Mouse (Mus musculus) lung, postnatal 0 days (tissue): ENCODE data around the gene Ifnk. TPM values are rescaled to one million over a fixed set of nuclear protein-coding genes. Genes with fewer than 3 reads are reported as not detected.

Experiments used
- ATAC-seq: fragments of 200-750 bp; cut with Nextera tagmentation; 2 replicates; pipeline ENCODE4 v1.8.0; 2017; ENCODE audit warnings: moderate library complexity
- DNase-seq: peaks from one replicate; pipeline ENCODE4 v3.0.0-alpha.2; 2016; ENCODE audit warnings: low spot score
- H3K27ac ChIP-seq: fragments of 300-500 bp; sonication (generic); 2 replicates; pipeline ENCODE4 v1.5.1; 2014; ENCODE audit warnings: antibody characterized with exemption, mild to moderate bottlenecking, low read length, mixed read lengths
- H3K27me3 ChIP-seq: fragments of 300-500 bp; sonication (generic); replicated peaks from 2 replicates; pipeline ENCODE4 v1.6.1; 2014; ENCODE audit warnings: low read length, mixed read lengths; ENCODE audit not compliant: insufficient read depth
- H3K36me3 ChIP-seq: fragments of 300-500 bp; sonication (generic); 2 replicates; pipeline ENCODE4 v1.6.1; 2014; ENCODE audit warnings: low read length, mixed read lengths; ENCODE audit not compliant: insufficient read depth
- H3K4me1 ChIP-seq: fragments of 300-500 bp; sonication (generic); 2 replicates; pipeline ENCODE4 v1.6.1; 2014; ENCODE audit warnings: antibody characterized with exemption, low read depth, low read length, mixed read lengths; ENCODE audit not compliant: insufficient read depth
- H3K4me2 ChIP-seq: fragments of 300-500 bp; sonication (generic); replicated peaks from 2 replicates; pipeline ENCODE4 v1.6.1; 2014; ENCODE audit warnings: low read depth, mild to moderate bottlenecking, low read length, moderate library complexity, mixed read lengths
- H3K4me3 ChIP-seq: fragments of 300-500 bp; sonication (generic); 2 replicates; pipeline ENCODE4 v1.5.1; 2014; ENCODE audit warnings: low read depth, low read length
- H3K9ac ChIP-seq: fragments of 300-500 bp; sonication (generic); replicated peaks from 2 replicates; pipeline ENCODE4 v1.6.1; 2014; ENCODE audit warnings: low read depth, mild to moderate bottlenecking
- H3K9me3 ChIP-seq: fragments of 300-500 bp; sonication (generic); 2 replicates; pipeline ENCODE4 v1.6.1; 2016; ENCODE audit warnings: low read length, mixed read lengths
- CTCF ChIP-seq: IDR thresholded peaks from 2 replicates; pipeline ENCODE4 v1.5.1; 2016; ENCODE audit warnings: antibody characterized with exemption, mild to moderate bottlenecking
- EP300 ChIP-seq: IDR thresholded peaks from 2 replicates; pipeline ENCODE4 v1.6.1; 2016; ENCODE audit warnings: antibody characterized with exemption, mild to moderate bottlenecking, control low read depth
- WGBS: fragments of 180-500 bp; shearing (Covaris S2); extraction: QIAGEN DNeasy Blood & Tissue Kit; methylation state at CpG from one replicate; pipeline ENCODE4 v1.1.7; 2014; 5-methylcytosine and 5-hydroxymethylcytosine counted together
- polyA plus RNA-seq: library from polyadenylated mRNA; unstranded; fragments of >200 nt; fragmentation: Nextera tagmentation; extraction: Ambion mirVana; gene quantifications from 2 replicates; pipeline ENCODE4 v1.2.1, GENCODE M21; 2015

The Ifnk gene
- 0.16 and 0.18 TPM in 2 replicates for polyA plus RNA-seq

DNA sequence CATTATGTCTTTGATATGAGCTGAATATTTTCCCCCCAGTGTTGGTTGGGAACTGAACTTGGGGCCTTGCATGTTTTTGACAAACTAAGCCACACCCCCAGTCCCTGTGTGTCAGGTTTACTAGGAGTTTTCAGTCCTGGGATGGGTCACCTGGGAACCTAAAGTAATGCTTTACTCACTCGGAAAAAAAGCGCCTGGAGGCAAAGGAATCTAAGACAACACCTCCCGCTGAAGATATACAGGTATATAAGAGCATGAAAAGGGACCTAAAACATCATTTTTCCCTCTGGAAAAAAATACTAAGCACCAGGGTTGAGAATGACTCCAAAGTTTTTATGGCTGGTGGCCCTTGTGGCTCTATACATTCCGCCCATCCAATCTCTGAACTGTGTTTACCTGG, at the start of gene Ifnk:
Gene Ifnk (plus strand): TSS at position 301 of the 400 bp plus-strand sequence.
- ATAC-seq: no peak
- no peak for DNase-seq
- Histone ChIP-seq H3K4me1 (no peaks in the 10 kb centered on the region), H3K9me3 (no peaks in the 10 kb centered on the region), H3K27ac (no peak within 1 kb of the TSS), H3K27me3 (no peaks in the 10 kb centered on the region), H3K4me3 (no peak within 1 kb of the TSS), H3K36me3 (no peaks in the 10 kb centered on the region), H3K9ac (no peak within 1 kb of the TSS), H3K4me2 (no peak within 1 kb of the TSS)
- TF ChIP-seq EP300: no peak
- 80% methylated on average over 4 of the region's 4 CpGs for WGBS

DNA sequence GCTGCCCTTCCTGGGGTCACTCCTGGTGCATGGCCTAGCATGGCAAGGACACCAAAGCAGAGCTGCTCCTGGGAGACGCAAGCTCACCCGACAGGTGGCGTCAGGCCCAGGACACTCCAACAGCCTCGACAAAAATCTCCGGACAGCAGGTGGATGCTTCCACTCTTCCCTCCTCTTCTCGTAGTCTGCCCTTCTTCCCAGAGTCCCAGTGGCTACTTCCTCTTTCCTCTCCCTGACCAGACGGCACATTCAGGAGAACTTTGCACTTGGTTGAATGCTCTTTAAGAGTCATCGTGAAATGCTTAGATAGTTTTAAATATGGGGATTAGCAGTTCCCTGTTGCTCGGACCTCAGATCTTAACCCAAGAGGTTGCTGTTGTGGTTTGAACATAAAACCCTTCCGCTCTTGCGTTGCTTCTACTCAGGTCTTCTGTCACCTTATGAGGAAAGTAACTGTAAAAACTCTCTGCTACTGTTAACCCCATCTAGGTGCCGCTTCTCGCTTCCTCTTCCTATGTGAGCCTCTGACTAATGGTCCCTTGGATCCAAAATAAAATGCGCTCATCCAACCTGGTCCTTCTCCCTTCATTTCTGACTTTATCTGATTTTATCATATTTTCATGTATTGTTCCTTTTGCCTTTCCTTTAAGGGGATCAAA, 46.6 kb upstream of the Ifnk start:
- Histone ChIP-seq H3K27ac (no peak overlapping the region), H3K4me1 (peaks cover 4% of the 10 kb centered on the region; the same call in 1 of the 2 replicates), H3K9ac (no peak overlapping the region), H3K4me3 (no peak overlapping the region), H3K4me2 (no peak overlapping the region), H3K36me3 (no peaks in the 10 kb centered on the region), H3K9me3 (no peaks in the 10 kb centered on the region), H3K27me3 (no peaks in the 10 kb centered on the region)
- ATAC-seq (no peak), DNase-seq (no peak)
- 73% methylated on average over 14 of the region's 14 CpGs for WGBS
- TF ChIP-seq EP300: no peak
- no peak for TF ChIP-seq CTCF

DNA sequence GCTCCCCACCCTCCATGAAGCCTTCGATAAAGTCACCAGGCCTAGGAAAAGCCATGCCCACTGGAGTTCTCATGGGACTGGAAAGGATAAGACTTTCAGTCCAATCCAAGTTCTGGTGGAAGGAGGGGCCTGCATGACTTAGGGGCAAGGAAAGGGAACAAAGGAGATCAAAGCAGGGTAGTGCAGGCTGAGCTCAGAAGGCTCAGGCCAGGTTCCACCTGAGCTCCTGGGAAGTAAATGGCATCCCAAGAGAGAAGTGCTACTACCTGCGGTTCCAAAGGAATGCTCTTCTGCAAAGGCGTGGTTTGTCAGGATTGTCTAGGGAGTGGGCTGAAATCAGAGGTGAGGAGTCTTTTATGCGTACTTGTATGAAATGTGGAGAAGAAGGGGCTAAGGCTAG, 39.4 kb upstream of the Ifnk start:
- no peaks in the 10 kb centered on the region for H3K9me3 ChIP-seq
- H3K4me2 ChIP-seq: no peak overlapping the region
- peaks cover 3% of the 10 kb centered on the region; the same call in 1 of the 2 replicates for H3K4me1 ChIP-seq
- no peak for TF ChIP-seq CTCF
- TF ChIP-seq EP300: no peak
- 60% methylated on average over 4 of the region's 4 CpGs for WGBS
- ATAC-seq: peak; percentile 72
- H3K27me3 ChIP-seq: no peaks in the 10 kb centered on the region
- DNase-seq: peak; percentile 38
- no peak overlapping the region for H3K9ac ChIP-seq
- peak overlapping the region; percentile 11; the same call in 1 of the 2 replicates for H3K27ac ChIP-seq
- H3K4me3 ChIP-seq: no peak overlapping the region
- H3K36me3 ChIP-seq: no peaks in the 10 kb centered on the region

DNA sequence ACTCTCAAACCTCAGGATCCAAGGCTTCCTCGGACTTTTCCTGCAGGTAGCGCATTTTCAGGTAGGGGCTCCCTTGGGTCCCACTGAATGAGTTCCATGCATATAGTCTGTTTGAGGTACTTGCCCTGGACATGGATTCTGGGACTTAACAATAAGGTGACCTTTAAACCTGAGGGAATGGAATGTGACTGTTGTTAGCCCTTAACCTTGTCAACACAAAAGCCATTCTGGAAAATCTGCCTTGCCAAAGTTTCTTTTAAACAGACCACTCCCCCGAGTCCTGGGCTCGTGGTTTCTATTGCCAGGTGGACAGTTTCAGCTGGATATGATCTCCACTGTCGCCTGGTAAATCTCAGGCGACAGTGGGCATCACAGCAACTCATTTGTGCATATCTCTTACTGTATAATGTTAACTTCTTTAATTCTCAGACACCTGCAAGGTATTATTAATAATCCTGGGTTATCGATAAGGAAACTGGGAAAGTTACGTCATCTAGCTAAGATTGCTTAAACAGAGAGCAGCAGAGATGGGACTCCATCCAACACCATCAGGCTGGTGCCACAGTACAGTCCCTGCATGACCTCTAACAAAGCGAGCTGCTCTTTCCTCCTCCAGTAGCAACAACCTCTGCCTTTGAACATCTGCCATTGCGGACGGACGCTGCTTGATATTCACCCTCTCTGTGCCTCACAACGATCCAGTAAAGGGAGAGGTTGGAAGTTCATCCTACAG, 38.2 kb upstream of the Ifnk start:
- WGBS: 64% methylated on average over 13 of the region's 13 CpGs
- Histone ChIP-seq H3K4me3 (no peak overlapping the region), H3K36me3 (no peaks in the 10 kb centered on the region), H3K27ac (no peak overlapping the region), H3K27me3 (no peaks in the 10 kb centered on the region), H3K4me2 (no peak overlapping the region), H3K9me3 (no peaks in the 10 kb centered on the region), H3K9ac (no peak overlapping the region), H3K4me1 (peaks cover 3% of the 10 kb centered on the region; the same call in 1 of the 2 replicates)
- ATAC-seq (no peak), DNase-seq (no peak)
- TF ChIP-seq EP300 (no peak), CTCF (no peak)

DNA sequence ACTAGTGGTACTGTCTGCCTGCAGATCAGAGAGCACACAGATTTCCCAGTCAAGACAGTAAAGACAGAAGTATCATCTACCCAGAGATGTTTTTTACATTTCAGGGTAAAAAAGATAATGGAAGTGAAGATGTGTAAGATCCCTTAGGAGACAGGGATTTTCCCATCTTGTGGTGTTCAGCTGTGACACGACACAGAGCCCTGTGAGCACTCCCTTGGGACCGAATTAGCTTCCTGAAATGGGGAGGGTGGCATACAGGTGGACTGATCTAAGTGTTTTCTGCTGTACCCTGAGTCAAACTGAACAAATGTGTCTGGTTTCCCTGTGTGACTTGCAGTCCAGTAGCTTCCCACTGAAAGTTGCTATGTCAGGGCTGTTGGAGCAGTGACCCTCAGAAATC, 36.9 kb upstream of the Ifnk start:
- no peak for ATAC-seq
- Histone ChIP-seq H3K4me2 (no peak overlapping the region), H3K27me3 (no peaks in the 10 kb centered on the region), H3K4me3 (no peak overlapping the region), H3K27ac (no peak overlapping the region), H3K9ac (no peak overlapping the region), H3K36me3 (no peaks in the 10 kb centered on the region), H3K9me3 (no peaks in the 10 kb centered on the region), H3K4me1 (peaks cover 3% of the 10 kb centered on the region; the same call in 1 of the 2 replicates)
- 77% methylated on average over 2 of the region's 2 CpGs for WGBS
- no peak for TF ChIP-seq CTCF
- no peak for TF ChIP-seq EP300
- no peak for DNase-seq

DNA sequence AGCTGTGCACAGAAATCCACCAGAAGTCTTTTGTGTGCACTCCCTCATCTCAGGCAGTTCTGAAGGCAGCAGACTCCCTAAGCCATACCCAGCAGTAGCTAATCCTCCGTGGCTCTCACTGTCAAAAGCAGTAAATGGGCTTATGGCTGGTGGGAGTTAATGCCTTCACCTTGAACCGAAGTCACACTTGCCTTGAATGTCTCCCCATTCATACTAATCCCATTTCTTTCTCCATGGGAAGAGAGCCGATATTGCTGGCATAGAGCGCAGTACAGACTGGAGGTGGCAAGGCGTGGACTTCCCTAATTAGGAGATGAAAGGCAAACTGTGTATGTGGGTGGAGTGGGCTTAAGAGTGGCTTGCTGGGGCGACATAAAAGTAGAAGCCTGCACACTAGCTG, 35.9 kb upstream of the Ifnk start:
- Histone ChIP-seq H3K36me3 (no peaks in the 10 kb centered on the region), H3K27me3 (no peaks in the 10 kb centered on the region), H3K4me1 (peaks cover 3% of the 10 kb centered on the region; the same call in 1 of the 2 replicates), H3K27ac (no peak overlapping the region), H3K9ac (no peak overlapping the region), H3K9me3 (no peaks in the 10 kb centered on the region), H3K4me3 (no peak overlapping the region), H3K4me2 (no peak overlapping the region)
- DNase-seq (no peak), ATAC-seq (no peak)
- 72% methylated on average over 6 of the region's 6 CpGs for WGBS
- TF ChIP-seq EP300 (no peak), CTCF (no peak)
